Mouse (Mus musculus) stomach, embryonic 14.5 days (tissue): ENCODE data around the gene Pbx2. TPM values are rescaled to one million over a fixed set of nuclear protein-coding genes. Genes with fewer than 3 reads are reported as not detected.

Experiments
- ATAC-seq: fragments of 200-750 bp; cut with Nextera tagmentation; 2 replicates; pipeline ENCODE4 v1.8.0; 2017; ENCODE audit warnings: low read depth, moderate TSS enrichment; ENCODE audit not compliant: insufficient number of reproducible peaks, insufficient read depth, low FRiP score
- H3K27ac ChIP-seq: fragments of 300-500 bp; sonication (generic); 2 replicates; pipeline ENCODE4 v1.5.1; 2014; ENCODE audit warnings: mild to moderate bottlenecking, low read length, moderate library complexity, mixed read lengths
- H3K27me3 ChIP-seq: fragments of 300-500 bp; sonication (generic); 2 replicates; pipeline ENCODE4 v1.6.1; 2014; ENCODE audit warnings: low read length, control low read depth, mixed read lengths; ENCODE audit not compliant: control insufficient read depth, insufficient read depth
- H3K36me3 ChIP-seq: fragments of 300-500 bp; sonication (generic); 2 replicates; pipeline ENCODE4 v1.6.1; 2014; ENCODE audit warnings: mild to moderate bottlenecking, control low read depth, low read length, moderate library complexity, mixed read lengths; ENCODE audit not compliant: control insufficient read depth, insufficient read depth
- H3K4me1 ChIP-seq: fragments of 300-500 bp; sonication (generic); 2 replicates; pipeline ENCODE4 v1.6.1; 2014; ENCODE audit warnings: low read length, control low read depth, mixed read lengths; ENCODE audit not compliant: control insufficient read depth, insufficient read depth
- H3K4me2 ChIP-seq: fragments of 300-500 bp; sonication (generic); replicated peaks from 2 replicates; pipeline ENCODE4 v1.6.1; 2014; ENCODE audit warnings: low read depth, low read length, control low read depth
- H3K4me3 ChIP-seq: fragments of 300-500 bp; sonication (generic); 2 replicates; pipeline ENCODE4 v1.5.1; 2014; ENCODE audit warnings: low read depth, low read length, control low read depth
- H3K9ac ChIP-seq: fragments of 300-500 bp; sonication (generic); replicated peaks from 2 replicates; pipeline ENCODE4 v1.6.1; 2014; ENCODE audit warnings: low read depth, mild to moderate bottlenecking, control low read depth, low read length, moderate library complexity, mixed read lengths
- H3K9me3 ChIP-seq: fragments of 300-500 bp; sonication (generic); 2 replicates; pipeline ENCODE4 v1.6.1; 2016; ENCODE audit warnings: low read depth, low read length, control low read depth; ENCODE audit not compliant: control insufficient read depth
- WGBS: fragments of 180-500 bp; shearing (Covaris S2); extraction: QIAGEN DNeasy Blood & Tissue Kit; methylation state at CpG from one replicate; pipeline ENCODE4 v1.1.7; 2014; 5-methylcytosine and 5-hydroxymethylcytosine counted together
- polyA plus RNA-seq: library from polyadenylated mRNA; unstranded; fragments of >200 nt; fragmentation: Nextera tagmentation; extraction: Ambion mirVana; gene quantifications from 2 replicates; pipeline ENCODE4 v1.2.1, GENCODE M21; 2014

Gene Pbx2
- polyA plus RNA-seq, 1 experiment from 2014 or later: 13.1 TPM

DNA sequence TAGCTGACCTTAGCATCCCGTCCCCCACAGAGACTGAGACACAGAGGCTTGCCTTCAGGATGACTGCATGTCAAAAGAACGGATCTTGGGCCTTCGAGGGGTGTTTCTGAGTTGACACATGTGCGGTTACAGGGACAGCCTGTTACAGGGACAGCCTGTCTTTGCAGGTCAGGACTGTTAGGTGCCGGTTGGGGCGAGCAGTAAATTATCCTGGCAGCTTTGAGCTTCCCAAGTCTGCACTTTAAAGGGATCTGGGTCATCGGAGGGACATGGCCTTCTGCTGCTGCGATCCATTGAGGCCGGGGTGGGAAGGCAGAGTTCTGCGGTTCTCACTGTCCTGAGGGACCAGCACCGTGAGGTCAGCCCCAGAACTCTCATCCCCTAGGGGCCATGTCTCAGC, 33.7 kb upstream of the Pbx2 start:
- no peak for ATAC-seq
- no peak overlapping the region for H3K27ac ChIP-seq
- 63% methylated on average over 11 of the region's 11 CpGs for WGBS

DNA sequence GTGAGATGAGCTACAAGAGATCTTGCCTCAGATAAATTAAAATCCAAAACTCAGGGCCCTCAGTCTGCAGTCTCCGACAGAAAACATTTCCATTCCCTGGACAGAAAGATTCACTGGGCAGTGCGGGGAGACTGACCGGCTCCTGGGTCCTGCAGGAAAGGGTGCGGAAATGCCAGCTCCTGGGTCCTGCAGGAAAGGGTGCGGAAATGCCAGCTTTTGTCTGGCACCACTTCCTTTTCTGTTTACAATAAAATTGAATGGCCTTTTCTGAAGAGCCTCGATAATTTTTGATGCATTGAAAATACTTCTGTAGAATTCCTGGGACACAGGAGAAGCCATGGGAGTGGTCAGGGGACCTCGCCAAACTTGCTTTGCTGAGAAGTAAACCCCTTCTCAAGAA, 31.9 kb upstream of the Pbx2 start:
- Histone ChIP-seq H3K36me3 (no peaks in the 10 kb centered on the region), H3K9ac (no peak overlapping the region), H3K9me3 (no peaks in the 10 kb centered on the region), H3K27ac (no peak overlapping the region), H3K27me3 (no peaks in the 10 kb centered on the region), H3K4me1 (peaks cover 1% of the 10 kb centered on the region; the same call in 1 of the 2 replicates), H3K4me2 (no peak overlapping the region), H3K4me3 (no peak overlapping the region)
- 80% methylated on average over 7 of the region's 7 CpGs for WGBS
- ATAC-seq: no peak

More for the DNA sequence above, 33.7 kb upstream of the Pbx2 start:
- Histone ChIP-seq H3K9me3 (no peaks in the 10 kb centered on the region), H3K4me2 (no peak overlapping the region), H3K4me3 (no peak overlapping the region), H3K27me3 (no peaks in the 10 kb centered on the region), H3K36me3 (no peaks in the 10 kb centered on the region), H3K4me1 (no peaks in the 10 kb centered on the region), H3K9ac (no peak overlapping the region)

DNA sequence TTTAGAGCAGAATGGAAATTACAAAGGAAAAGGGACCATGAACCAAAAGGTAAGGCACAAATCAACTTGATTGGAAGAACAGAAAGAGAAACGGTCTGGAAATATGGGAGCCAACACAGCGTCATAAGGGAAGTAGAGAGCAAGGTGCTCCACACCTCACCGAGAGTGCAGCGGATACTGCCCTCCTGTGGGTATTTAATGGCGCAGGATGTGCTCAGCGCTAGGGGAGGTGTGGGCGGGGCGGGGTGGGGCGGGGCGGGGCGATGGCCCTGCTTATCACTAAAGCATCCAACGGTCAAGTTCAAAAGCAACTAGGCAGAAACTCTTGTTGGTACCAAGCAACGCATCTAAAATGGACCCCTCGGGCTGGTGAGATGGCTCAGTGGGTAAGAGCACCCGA, 31.2 kb upstream of the Pbx2 start:
- no peaks in the 10 kb centered on the region for H3K27me3 ChIP-seq
- WGBS: 19% methylated on average over 15 of the region's 15 CpGs
- H3K9me3 ChIP-seq: no peaks in the 10 kb centered on the region
- no peaks in the 10 kb centered on the region for H3K36me3 ChIP-seq
- ATAC-seq: no peak
- H3K27ac ChIP-seq: no peak overlapping the region
- no peak overlapping the region for H3K4me3 ChIP-seq
- peaks cover 5% of the 10 kb centered on the region; the same call in 1 of the 2 replicates for H3K4me1 ChIP-seq
- no peak overlapping the region for H3K9ac ChIP-seq
- no peak overlapping the region for H3K4me2 ChIP-seq

DNA sequence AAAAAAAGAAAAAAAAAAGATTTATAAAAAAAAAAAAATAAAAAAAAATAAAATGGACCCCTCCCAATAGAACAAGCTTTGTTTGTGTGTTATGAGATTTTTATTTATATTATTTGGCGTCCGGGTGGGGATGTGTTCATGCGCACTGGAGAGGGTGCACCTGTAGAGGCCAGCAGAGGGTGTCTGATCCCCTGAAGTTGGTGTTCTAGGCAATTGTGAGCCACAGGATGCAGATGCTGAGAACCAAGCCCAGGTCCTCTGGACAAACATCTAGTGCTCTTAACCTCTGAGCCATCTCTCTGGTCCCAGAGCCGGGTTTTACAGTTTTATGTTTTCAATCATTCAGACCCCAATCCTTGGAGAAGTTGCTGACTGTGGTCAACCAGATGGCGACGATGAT, 30.6 kb upstream of the Pbx2 start:
- Histone ChIP-seq H3K4me2 (no peak overlapping the region), H3K4me1 (peaks cover 5% of the 10 kb centered on the region; the same call in 1 of the 2 replicates), H3K4me3 (no peak overlapping the region), H3K27me3 (no peaks in the 10 kb centered on the region), H3K36me3 (no peaks in the 10 kb centered on the region), H3K27ac (no peak overlapping the region), H3K9ac (no peak overlapping the region), H3K9me3 (no peaks in the 10 kb centered on the region)
- WGBS: 90% methylated on average over 6 of the region's 6 CpGs
- no peak for ATAC-seq

DNA sequence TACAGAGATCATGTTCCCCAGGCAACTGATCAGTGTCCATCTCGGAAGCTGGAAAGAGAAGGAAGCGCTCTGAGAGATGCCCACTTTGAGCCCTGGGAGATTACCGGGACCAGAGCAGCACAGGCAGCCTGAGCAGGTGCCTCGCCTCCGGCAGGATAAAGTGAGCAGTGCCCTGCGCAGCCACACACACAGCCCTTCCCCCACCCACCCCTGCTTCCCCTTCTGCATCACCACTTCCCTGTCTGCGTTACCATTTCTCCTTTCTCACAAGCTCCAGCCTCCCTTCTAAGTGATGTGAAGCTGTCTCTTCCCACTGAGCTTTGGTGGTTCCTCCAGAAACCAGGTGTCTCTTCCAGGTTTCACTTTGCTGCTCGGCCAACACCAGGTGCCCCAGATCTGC, 29.9 kb upstream of the Pbx2 start:
- 39% methylated on average over 8 of the region's 8 CpGs for WGBS

DNA sequence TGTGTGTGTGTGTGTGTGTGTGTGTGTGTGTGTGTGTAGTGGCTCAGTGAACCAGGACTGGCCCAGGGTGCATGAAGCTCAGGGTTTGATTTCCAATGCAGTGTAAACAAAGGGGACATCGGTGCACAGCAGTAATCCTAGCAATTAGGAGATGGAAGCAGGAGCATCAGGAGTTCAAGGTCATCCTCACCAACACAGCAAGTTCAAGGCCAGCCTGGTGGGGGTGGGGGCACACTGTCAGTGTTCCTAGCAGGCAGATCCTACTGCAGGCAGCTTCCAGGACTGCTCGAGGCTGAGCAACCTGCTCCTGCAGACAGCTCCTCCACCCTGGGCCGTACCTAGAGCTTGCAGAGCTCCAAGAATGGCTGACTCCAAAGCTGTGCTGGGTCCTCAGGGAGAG, 28.5 kb upstream of the Pbx2 start:
- H3K9ac ChIP-seq: no peak overlapping the region
- peaks cover 5% of the 10 kb centered on the region; the same call in 1 of the 2 replicates for H3K4me1 ChIP-seq
- H3K4me3 ChIP-seq: no peak overlapping the region
- no peak overlapping the region for H3K4me2 ChIP-seq
- WGBS: 49% methylated on average over 3 of the region's 3 CpGs
- ATAC-seq: no peak
- H3K27me3 ChIP-seq: no peaks in the 10 kb centered on the region
- H3K36me3 ChIP-seq: no peaks in the 10 kb centered on the region
- H3K9me3 ChIP-seq: no peaks in the 10 kb centered on the region
- H3K27ac ChIP-seq: no peak overlapping the region

More for the DNA sequence above, 29.9 kb upstream of the Pbx2 start:
- H3K36me3 ChIP-seq: no peaks in the 10 kb centered on the region
- H3K4me3 ChIP-seq: no peak overlapping the region
- ATAC-seq: no peak
- peaks cover 5% of the 10 kb centered on the region; the same call in 1 of the 2 replicates for H3K4me1 ChIP-seq
- no peak overlapping the region for H3K4me2 ChIP-seq
- peak overlapping the region; percentile 44; the same call in 1 of the 2 replicates for H3K27ac ChIP-seq
- no peaks in the 10 kb centered on the region for H3K27me3 ChIP-seq
- H3K9ac ChIP-seq: no peak overlapping the region
- H3K9me3 ChIP-seq: no peaks in the 10 kb centered on the region

DNA sequence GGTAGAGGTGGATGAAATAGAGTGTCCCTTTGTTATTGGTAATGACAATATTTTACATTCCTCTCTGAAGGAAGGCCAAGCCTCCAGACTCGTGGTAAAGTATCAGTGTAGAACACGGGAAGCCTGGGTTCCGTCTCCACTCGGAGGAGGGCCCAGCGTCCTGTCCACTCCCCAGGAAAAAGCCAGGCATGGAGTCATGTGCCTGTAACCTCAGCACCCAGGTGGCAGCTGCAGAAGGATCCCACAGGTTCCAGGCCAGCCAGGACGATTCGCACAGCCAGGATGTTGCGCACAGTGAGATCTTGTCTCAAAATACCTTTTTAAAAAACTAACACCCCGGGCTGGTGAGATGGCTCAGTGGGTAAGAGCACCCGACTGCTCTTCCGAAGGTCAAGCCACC, 27.7 kb upstream of the Pbx2 start:
- Histone ChIP-seq H3K27ac (no peak overlapping the region), H3K4me2 (no peak overlapping the region), H3K36me3 (no peaks in the 10 kb centered on the region), H3K9me3 (no peaks in the 10 kb centered on the region), H3K4me1 (peaks cover 5% of the 10 kb centered on the region; the same call in 1 of the 2 replicates), H3K9ac (no peak overlapping the region), H3K4me3 (no peak overlapping the region), H3K27me3 (no peaks in the 10 kb centered on the region)
- no peak for ATAC-seq
- WGBS: 63% methylated on average over 11 of the region's 11 CpGs

DNA sequence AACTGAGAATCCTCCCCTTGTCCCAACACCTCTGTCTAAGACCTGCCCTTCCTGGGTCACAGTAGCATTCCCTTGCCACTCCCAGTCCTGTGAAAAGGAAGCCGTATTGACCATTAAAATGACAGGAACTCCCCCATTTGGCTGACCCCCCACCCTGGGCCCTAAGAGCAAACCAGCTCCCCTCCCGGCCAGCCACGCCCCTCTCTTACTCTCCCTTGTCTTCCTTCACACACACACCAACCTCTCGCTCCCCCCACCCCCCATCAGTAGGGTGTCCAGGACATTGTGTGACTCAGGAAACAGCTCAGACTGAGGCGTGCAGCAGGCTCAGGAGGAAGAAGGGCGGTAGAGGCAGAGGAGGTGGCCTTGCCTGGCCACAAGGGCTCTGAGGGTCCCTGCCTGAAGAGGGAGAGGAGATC, 27.1 kb upstream of the Pbx2 start, which contains the start of gene Notch4:
Gene Notch4 (plus strand): TSS at position 266 of the 419 bp plus-strand sequence.
- H3K9me3 ChIP-seq: no peaks in the 10 kb centered on the region
- H3K4me3 ChIP-seq: peak within 1 kb of the TSS; percentile 2; the same call in 1 of the 2 replicates
- H3K4me2 ChIP-seq: peak within 1 kb of the TSS; percentile 25
- ATAC-seq: peak; percentile 66
- 4% methylated on average over 6 of the region's 6 CpGs for WGBS
- H3K4me1 ChIP-seq: peaks cover 5% of the 10 kb centered on the region; the same call in 1 of the 2 replicates
- no peaks in the 10 kb centered on the region for H3K27me3 ChIP-seq
- H3K9ac ChIP-seq: no peak within 1 kb of the TSS; the same call in 1 of the 2 replicates
- H3K27ac ChIP-seq: peak within 1 kb of the TSS; percentile 67
- no peaks in the 10 kb centered on the region for H3K36me3 ChIP-seq

DNA sequence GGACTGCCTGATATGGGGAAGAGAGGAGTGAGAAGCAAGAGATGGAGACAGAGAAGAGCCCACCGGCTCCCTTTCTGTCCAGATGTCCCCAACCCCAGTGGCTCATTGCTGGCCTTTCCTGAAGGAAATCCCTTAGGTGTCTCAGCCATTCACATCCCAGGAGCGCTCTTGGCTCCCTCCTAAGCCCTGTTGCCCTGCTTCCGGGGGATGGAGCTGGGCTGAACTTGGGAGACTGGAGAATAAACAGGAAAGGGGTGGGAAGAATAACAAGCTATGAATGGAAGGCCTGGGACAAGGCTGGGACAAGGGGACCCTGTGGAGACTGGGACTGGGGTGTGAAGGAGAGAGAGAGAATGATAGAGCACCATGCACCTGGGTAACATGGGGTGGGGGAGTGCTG, 26.3 kb upstream of the Pbx2 start:
- 30% methylated on average over 3 of the region's 3 CpGs for WGBS

More for the DNA sequence above, 26.3 kb upstream of the Pbx2 start:
- Histone ChIP-seq H3K27ac (peak overlapping the region; percentile 67; the same call in 1 of the 2 replicates), H3K4me1 (peaks cover 5% of the 10 kb centered on the region; the same call in 1 of the 2 replicates), H3K27me3 (no peaks in the 10 kb centered on the region), H3K4me2 (peak overlapping the region; percentile 25; the same call in 1 of the 2 replicates), H3K4me3 (peak overlapping the region; percentile 2; the same call in 1 of the 2 replicates), H3K9me3 (no peaks in the 10 kb centered on the region), H3K36me3 (no peaks in the 10 kb centered on the region), H3K9ac (no peak overlapping the region)
- ATAC-seq: no peak
